Mouse (Mus musculus): Measurements from ENCODE around the gene Ccdc167. TPM values are rescaled to one million over a fixed set of nuclear protein-coding genes. Genes with fewer than 3 reads are reported as not detected.
A peak's percentile ranks its signal among the peaks of the same experiment; 100 is the strongest.

The Ccdc167 gene
- polyA plus RNA-seq, 1 experiment = 14.7 TPM

GRCm38 (mm10) chr17:29660762-29661391, 56.0 kb downstream of the Ccdc167 start:
- Histone ChIP-seq H3K27ac (ENCODE audit: insufficient read depth, low read length) (peak overlapping the region; percentile 55), H3K4me3 (ENCODE audit: insufficient read depth, low read length) (peak overlapping the region; percentile 90), H3K4me1 (ENCODE audit: control insufficient read depth, insufficient read depth, low read length) (no peaks in the 10 kb centered on the region)
- TF ChIP-seq CTCF (IDR thresholded peaks at IDR 0.05; ENCODE audit: extremely low read depth, insufficient read depth, low read length) (no peak), POLR2A (IDR thresholded peaks at IDR 0.05; ENCODE audit: extremely low read depth, insufficient read depth, low read length) (no peak)

GRCm38 (mm10) chr17:29660076-29660761, 56.6 kb downstream of the Ccdc167 start, which contains the start of gene Cmtr1:
Gene Cmtr1, plus strand, starts transcription at chr17:29660595.
- H3K27ac ChIP-seq (ENCODE audit: insufficient read depth, low read length) = peak within 1 kb of the TSS; percentile 55
- TF ChIP-seq CTCF (IDR thresholded peaks at IDR 0.05; ENCODE audit: extremely low read depth, insufficient read depth, low read length) (no peak), POLR2A (IDR thresholded peaks at IDR 0.05; ENCODE audit: extremely low read depth, insufficient read depth, low read length) (peak; percentile 57; the same call in 1 of the 2 replicates)
- H3K4me3 ChIP-seq (ENCODE audit: insufficient read depth, low read length) = peak within 1 kb of the TSS; percentile 90
- no peaks in the 10 kb centered on the region for H3K4me1 ChIP-seq (ENCODE audit: control insufficient read depth, insufficient read depth, low read length)

GRCm38 (mm10) chr17:29658249-29658648, 58.6 kb downstream of the Ccdc167 start:
- TF ChIP-seq POLR2A (IDR thresholded peaks at IDR 0.05; ENCODE audit: extremely low read depth, insufficient read depth, low read length) (no peak), CTCF (IDR thresholded peaks at IDR 0.05; ENCODE audit: extremely low read depth, insufficient read depth, low read length) (no peak)
- no peaks in the 10 kb centered on the region for H3K4me1 ChIP-seq (ENCODE audit: control insufficient read depth, insufficient read depth, low read length)
- no peak overlapping the region for H3K4me3 ChIP-seq (ENCODE audit: insufficient read depth, low read length)
- no peak overlapping the region for H3K27ac ChIP-seq (ENCODE audit: insufficient read depth, low read length)

GRCm38 (mm10) chr17:29642219-29642618, 74.6 kb downstream of the Ccdc167 start:
- Histone ChIP-seq H3K27ac (ENCODE audit: insufficient read depth, low read length) (no peak overlapping the region), H3K4me1 (ENCODE audit: control insufficient read depth, insufficient read depth, low read length) (no peaks in the 10 kb centered on the region), H3K4me3 (ENCODE audit: insufficient read depth, low read length) (no peak overlapping the region)
- no peak for TF ChIP-seq CTCF (IDR thresholded peaks at IDR 0.05; ENCODE audit: extremely low read depth, insufficient read depth, low read length)
- TF ChIP-seq POLR2A (IDR thresholded peaks at IDR 0.05; ENCODE audit: extremely low read depth, insufficient read depth, low read length) = no peak

GRCm38 (mm10) chr17:29640971-29641370, 75.9 kb downstream of the Ccdc167 start:
- Histone ChIP-seq H3K4me3 (ENCODE audit: insufficient read depth, low read length) (no peak overlapping the region), H3K27ac (ENCODE audit: insufficient read depth, low read length) (no peak overlapping the region), H3K4me1 (ENCODE audit: control insufficient read depth, insufficient read depth, low read length) (0 out of 2 replicates have a peak, but pooled peaks cover 1% of the 10 kb centered on the region)
- no peak for TF ChIP-seq POLR2A (IDR thresholded peaks at IDR 0.05; ENCODE audit: extremely low read depth, insufficient read depth, low read length)
- no peak for TF ChIP-seq CTCF (IDR thresholded peaks at IDR 0.05; ENCODE audit: extremely low read depth, insufficient read depth, low read length)

- no peak for TF ChIP-seq CTCF (IDR thresholded peaks at IDR 0.05; ENCODE audit: extremely low read depth, insufficient read depth, low read length)
- no peak for TF ChIP-seq POLR2A (IDR thresholded peaks at IDR 0.05; ENCODE audit: extremely low read depth, insufficient read depth, low read length)
- no peak overlapping the region for H3K4me3 ChIP-seq (ENCODE audit: insufficient read depth, low read length)
Observed at GRCm38 (mm10) chr17:29637895-29638294, 78.9 kb downstream of the Ccdc167 start.

GRCm38 (mm10) chr17:29637377-29637776, 79.5 kb downstream of the Ccdc167 start:
- no peak overlapping the region for H3K4me3 ChIP-seq (ENCODE audit: insufficient read depth, low read length)
- H3K27ac ChIP-seq (ENCODE audit: insufficient read depth, low read length) = no peak overlapping the region
- TF ChIP-seq POLR2A (IDR thresholded peaks at IDR 0.05; ENCODE audit: extremely low read depth, insufficient read depth, low read length) = no peak
- TF ChIP-seq CTCF (IDR thresholded peaks at IDR 0.05; ENCODE audit: extremely low read depth, insufficient read depth, low read length) = no peak
- H3K4me1 ChIP-seq (ENCODE audit: control insufficient read depth, insufficient read depth, low read length) = peaks cover 1% of the 10 kb centered on the region; the same call in 1 of the 2 replicates

More at GRCm38 (mm10) chr17:29637895-29638294, 78.9 kb downstream of the Ccdc167 start:
- Histone ChIP-seq H3K27ac (ENCODE audit: insufficient read depth, low read length) (no peak overlapping the region), H3K4me1 (ENCODE audit: control insufficient read depth, insufficient read depth, low read length) (peaks cover 1% of the 10 kb centered on the region; the same call in 1 of the 2 replicates)

Other genes starting within 250 kb of the Ccdc167 start
- gene Pim1, start 226.3 kb downstream of the Ccdc167 start, polyA plus RNA-seq (2012; rRNA removed) = 3.5 and 3.8 TPM in 2 replicates
- gene Gm17657, start 167.4 kb downstream of the Ccdc167 start, polyA plus RNA-seq (2012; rRNA removed) = not detected in 2 replicates
- 36.5 and 39.5 TPM in 2 replicates for gene Tbc1d22b, start 167.3 kb downstream of the Ccdc167 start, polyA plus RNA-seq (2012; rRNA removed)
- 0.36 and 0.38 TPM in 2 replicates for gene Tmem217, start 164.7 kb downstream of the Ccdc167 start, polyA plus RNA-seq (2012; rRNA removed)
- gene Rnf8, start 102.3 kb downstream of the Ccdc167 start, polyA plus RNA-seq (2012; rRNA removed) = 60.3 and 63.3 TPM in 2 replicates
- gene Gm28043, start 102.2 kb downstream of the Ccdc167 start, polyA plus RNA-seq (2012; rRNA removed) = 3.0 and 3.3 TPM in 2 replicates
- 77.9 and 87.5 TPM in 2 replicates for gene Cmtr1, start 56.4 kb downstream of the Ccdc167 start, polyA plus RNA-seq (2012; rRNA removed)

All from cortical plate, adult 2 months (tissue).